Mouse (Mus musculus) cortical plate, adult 2 months (tissue): ENCODE data around the gene Glyat. TPM values are rescaled to one million over a fixed set of nuclear protein-coding genes. Genes with fewer than 3 reads are reported as not detected.

ENCODE experiments used
- H3K27ac ChIP-seq: fragments of 200-500 bp; 2 replicates; pipeline ENCODE4 v1.5.1; 2012; ENCODE audit warnings: low read length, control low read depth, inconsistent platforms; ENCODE audit not compliant: insufficient read depth
- H3K4me1 ChIP-seq: fragments of 200-500 bp; 2 replicates; pipeline ENCODE4 v1.6.1; 2011; ENCODE audit warnings: low read length; ENCODE audit not compliant: control insufficient read depth, insufficient read depth
- H3K4me3 ChIP-seq: fragments of 200-500 bp; 2 replicates; pipeline ENCODE4 v1.5.1; 2011; ENCODE audit warnings: mild to moderate bottlenecking, low read length, control low read depth; ENCODE audit not compliant: insufficient read depth
- CTCF ChIP-seq: fragments of 200-500 bp; IDR thresholded peaks from 2 replicates; pipeline ENCODE4 v1.5.1; 2011; ENCODE audit warnings: mild to moderate bottlenecking, control low read depth, low read length; ENCODE audit not compliant: insufficient read depth; ENCODE audit errors: extremely low read depth
- POLR2A ChIP-seq: fragments of 200-500 bp; IDR thresholded peaks from 2 replicates; pipeline ENCODE4 v1.6.1; 2011; ENCODE audit warnings: mild to moderate bottlenecking, low read length, control low read depth; ENCODE audit not compliant: insufficient read depth; ENCODE audit errors: extremely low read depth
- polyA plus RNA-seq: library from polyadenylated mRNA; depleted of rRNA; stranded (reverse); fragments of >200 nt; gene quantifications from 2 replicates; pipeline ENCODE4 v1.2.3, GENCODE M21; 2012; rRNA removed

Glyat gene
- polyA plus RNA-seq, 1 experiment, result not detected

- Histone ChIP-seq H3K27ac (no peak within 1 kb of the TSS), H3K4me3 (no peak within 1 kb of the TSS), H3K4me1 (no peaks in the 10 kb centered on the region)
- TF ChIP-seq POLR2A, result no peak
- no peak for TF ChIP-seq CTCF
Observed at GRCm38 (mm10) chr19:12670139-12670538, 37.0 kb downstream of the Glyat start, which contains the start of gene Olfr1442. TSS of gene Olfr1442 (plus strand) at chr19:12670439.

- no peaks in the 10 kb centered on the region for H3K4me1 ChIP-seq
- no peak overlapping the region for H3K4me3 ChIP-seq
- TF ChIP-seq POLR2A (no peak), CTCF (no peak)
- no peak overlapping the region for H3K27ac ChIP-seq
Observed at GRCm38 (mm10) chr19:12671051-12671450, 37.9 kb downstream of the Glyat start.

GRCm38 (mm10) chr19:12677812-12678211 is 44.7 kb downstream of the Glyat start, which contains the start of gene Olfr1443:
TSS of gene Olfr1443 (plus strand) at chr19:12678112.
- TF ChIP-seq CTCF, result no peak
- no peak for TF ChIP-seq POLR2A
- Histone ChIP-seq H3K27ac (no peak within 1 kb of the TSS), H3K4me1 (no peaks in the 10 kb centered on the region), H3K4me3 (no peak within 1 kb of the TSS)

- Histone ChIP-seq H3K27ac (no peak overlapping the region), H3K4me1 (no peaks in the 10 kb centered on the region), H3K4me3 (no peak overlapping the region)
- TF ChIP-seq POLR2A, result no peak
- TF ChIP-seq CTCF, result no peak
Observed at GRCm38 (mm10) chr19:12684638-12685037, 51.5 kb downstream of the Glyat start.

GRCm38 (mm10) chr19:12685231-12685630 is 52.1 kb downstream of the Glyat start:
- H3K4me3 ChIP-seq, result no peak overlapping the region
- TF ChIP-seq POLR2A (no peak), CTCF (no peak)
- no peak overlapping the region for H3K27ac ChIP-seq
- H3K4me1 ChIP-seq, result no peaks in the 10 kb centered on the region

GRCm38 (mm10) chr19:12695590-12695989 is 62.5 kb downstream of the Glyat start, which contains the start of gene Keg1:
TSS of gene Keg1 (plus strand) at chr19:12695786.
- no peak for TF ChIP-seq POLR2A
- TF ChIP-seq CTCF, result no peak
- no peak within 1 kb of the TSS for H3K27ac ChIP-seq
- no peaks in the 10 kb centered on the region for H3K4me1 ChIP-seq
- no peak within 1 kb of the TSS for H3K4me3 ChIP-seq

- H3K4me3 ChIP-seq, result no peak overlapping the region
- H3K27ac ChIP-seq, result no peak overlapping the region
- TF ChIP-seq POLR2A (no peak), CTCF (no peak)
- no peaks in the 10 kb centered on the region for H3K4me1 ChIP-seq
Observed at GRCm38 (mm10) chr19:12696221-12696620, 63.1 kb downstream of the Glyat start.

Other genes with a start within 250 kb of the Glyat start
- gene Olfr1440, start 246.0 kb upstream of the Glyat start, polyA plus RNA-seq, result not detected in 2 replicates
- gene Olfr1441, start 215.9 kb upstream of the Glyat start, polyA plus RNA-seq, result not detected in 2 replicates
- gene Pfpl, start 205.4 kb upstream of the Glyat start, polyA plus RNA-seq, result 0.02 TPM in 1 of 2 replicates, not detected in the other
- 11.9 and 13.0 TPM in 2 replicates for gene Mpeg1, start 172.5 kb upstream of the Glyat start, polyA plus RNA-seq
- 20.8 and 23.2 TPM in 2 replicates for gene Dtx4, start 131.9 kb upstream of the Glyat start, polyA plus RNA-seq
- gene Fam111a, start 87.6 kb upstream of the Glyat start, polyA plus RNA-seq, result 1.2 and 1.4 TPM in 2 replicates
- 0.10 and 0.26 TPM in 2 replicates for gene Gm4952, start 33.3 kb upstream of the Glyat start, polyA plus RNA-seq
- gene Olfr1442, start 37.1 kb downstream of the Glyat start, polyA plus RNA-seq, result not detected in 2 replicates
- not detected in 2 replicates for gene Olfr1443, start 44.8 kb downstream of the Glyat start, polyA plus RNA-seq
- not detected in 2 replicates for gene Keg1, start 62.5 kb downstream of the Glyat start, polyA plus RNA-seq
- 2.1 and 3.2 TPM in 2 replicates for gene Cntf, start 132.3 kb downstream of the Glyat start, polyA plus RNA-seq
- gene Zfp91, start 162.8 kb downstream of the Glyat start, polyA plus RNA-seq, result 51.3 and 55.9 TPM in 2 replicates
- gene Lpxn, start 162.9 kb downstream of the Glyat start, polyA plus RNA-seq, result 2.6 TPM in 2 replicates
- gene Gm5244, start 213.4 kb downstream of the Glyat start, polyA plus RNA-seq, result not detected in 2 replicates
- not detected in 2 replicates for gene Olfr1444, start 224.0 kb downstream of the Glyat start, polyA plus RNA-seq